Comparison of ENCODE assay signal across 7 mouse cellular contexts in genomic region chr14:119012607-119013431, GRCm38 (mm10).
DNase-seq lines count a peak whose midpoint lies in the region; ATAC-seq lines count a peak whose summit lies in the region.

No protein-coding gene starts in this region.

- H3K36me3 ChIP-seq in forebrain, embryonic 12.5 days (replicated peaks): peaks cover 20% of the 10 kb centered on the region; the same call in 1 of the 2 replicates
- peaks cover 7% of the 10 kb centered on the region for H3K36me3 ChIP-seq in hindbrain, embryonic 16.5 days (ENCODE audit: control insufficient read depth, insufficient read depth, low read length)
- peaks cover 18% of the 10 kb centered on the region for H3K36me3 ChIP-seq in midbrain, embryonic 13.5 days
- H3K36me3 ChIP-seq in stomach, embryonic 16.5 days (ENCODE audit: control insufficient read depth, insufficient read depth, low read length): no peaks in the 10 kb centered on the region

- 64% methylated on average over 23 of the region's 23 CpGs for WGBS in forebrain, embryonic 12.5 days
- whole genome bisulfite sequencing in hindbrain, embryonic 16.5 days: 50% methylated on average over 23 of the region's 23 CpGs
- WGBS in midbrain, embryonic 13.5 days: 56% methylated on average over 23 of the region's 23 CpGs
- WGBS in stomach, embryonic 16.5 days: 63% methylated on average over 23 of the region's 23 CpGs

- H3K4me1 ChIP-seq in forebrain, embryonic 12.5 days: peaks cover 4% of the 10 kb centered on the region; the same call in 1 of the 2 replicates
- peaks cover 4% of the 10 kb centered on the region for H3K4me1 ChIP-seq in hindbrain, embryonic 16.5 days (ENCODE audit: control insufficient read depth, insufficient read depth, low read depth, low read length)
- H3K4me1 ChIP-seq in midbrain, embryonic 13.5 days (replicated peaks): peaks cover 12% of the 10 kb centered on the region
- no peaks in the 10 kb centered on the region for H3K4me1 ChIP-seq in stomach, embryonic 16.5 days (ENCODE audit: control insufficient read depth, insufficient read depth, low read length)

- H3K27ac ChIP-seq in forebrain, embryonic 12.5 days: peak overlapping the region; percentile 47; the same call in 1 of the 2 replicates
- H3K27ac ChIP-seq in hindbrain, embryonic 16.5 days (ENCODE audit: low read depth, low read length): peak overlapping the region; percentile 9
- peak overlapping the region; percentile 78 for H3K27ac ChIP-seq in midbrain, embryonic 13.5 days
- no peak overlapping the region for H3K27ac ChIP-seq in stomach, embryonic 16.5 days (ENCODE audit: low read length)

- H3K27me3 ChIP-seq in forebrain, embryonic 12.5 days: no peaks in the 10 kb centered on the region
- no peaks in the 10 kb centered on the region for H3K27me3 ChIP-seq in hindbrain, embryonic 16.5 days (replicated peaks; ENCODE audit: control insufficient read depth, insufficient read depth, low read length)
- no peaks in the 10 kb centered on the region for H3K27me3 ChIP-seq in midbrain, embryonic 13.5 days
- H3K27me3 ChIP-seq in stomach, embryonic 16.5 days (ENCODE audit: control insufficient read depth, insufficient read depth, low read length): no peaks in the 10 kb centered on the region

- no peak overlapping the region for H3K9ac ChIP-seq in forebrain, embryonic 12.5 days
- H3K9ac ChIP-seq in hindbrain, embryonic 16.5 days (ENCODE audit: low read depth, low read length): peak overlapping the region; percentile 9
- peak overlapping the region; percentile 24; the same call in 1 of the 2 replicates for H3K9ac ChIP-seq in midbrain, embryonic 13.5 days (replicated peaks)
- no peak overlapping the region for H3K9ac ChIP-seq in stomach, embryonic 16.5 days (ENCODE audit: low read length)

- no peak overlapping the region for H3K4me3 ChIP-seq in forebrain, embryonic 12.5 days (replicated peaks)
- H3K4me3 ChIP-seq in hindbrain, embryonic 16.5 days (ENCODE audit: low read length): peak overlapping the region; percentile 15
- H3K4me3 ChIP-seq in midbrain, embryonic 13.5 days (replicated peaks): peak overlapping the region; percentile 18; the same call in 1 of the 2 replicates
- H3K4me3 ChIP-seq in stomach, embryonic 16.5 days (replicated peaks; ENCODE audit: low read length): no peak overlapping the region

- DNase-seq in ES-CJ7 (ENCODE audit: low read depth, low spot score): peak; percentile 45
- peak; percentile 46 for DNase-seq in brain, embryonic 18.5 days (ENCODE audit: low read depth, low spot score)
- peak; percentile 62 to 71 for DNase-seq in left cerebral cortex, adult 9 months (ENCODE audit: low spot score in 2 of 2)

- peak overlapping the region; percentile 35 for H3K4me2 ChIP-seq in forebrain, embryonic 12.5 days
- peak overlapping the region; percentile 42 for H3K4me2 ChIP-seq in hindbrain, embryonic 16.5 days (ENCODE audit: low read length)
- H3K4me2 ChIP-seq in midbrain, embryonic 13.5 days (replicated peaks): peak overlapping the region; percentile 26
- no peak overlapping the region for H3K4me2 ChIP-seq in stomach, embryonic 16.5 days (ENCODE audit: low read depth, low read length)

- H3K9me3 ChIP-seq in forebrain, embryonic 12.5 days: no peaks in the 10 kb centered on the region
- H3K9me3 ChIP-seq in hindbrain, embryonic 16.5 days (ENCODE audit: control insufficient read depth, low read length): no peaks in the 10 kb centered on the region
- H3K9me3 ChIP-seq in midbrain, embryonic 13.5 days: no peaks in the 10 kb centered on the region
- no peaks in the 10 kb centered on the region for H3K9me3 ChIP-seq in stomach, embryonic 16.5 days (replicated peaks; ENCODE audit: control insufficient read depth, low read length)

- peak; percentile 88 for ATAC-seq in forebrain, embryonic 12.5 days (ENCODE audit: low FRiP score)
- ATAC-seq in hindbrain, embryonic 16.5 days: peak; percentile 91
- ATAC-seq in midbrain, embryonic 13.5 days: peak; percentile 91
- peak; percentile 50; the same call in 1 of the 2 replicates for ATAC-seq in stomach, embryonic 16.5 days (ENCODE audit: insufficient read depth, low FRiP score)

Comparison
In these comparisons a context has a peak if more than half of its experiments do, and no peak if none do; other contexts are left out.
1. H3K4me3 ChIP-seq: peak in hindbrain, embryonic 16.5 days (single experiment) and midbrain, embryonic 13.5 days (single experiment); none in forebrain, embryonic 12.5 days (single experiment) and stomach, embryonic 16.5 days (single experiment).
2. H3K9ac ChIP-seq: peak in hindbrain, embryonic 16.5 days (single experiment) and midbrain, embryonic 13.5 days (single experiment); none in forebrain, embryonic 12.5 days (single experiment) and stomach, embryonic 16.5 days (single experiment).
3. Peak in every context shown above with its lines, with median percentiles within 50 percentile points of each other: DNase-seq and ATAC-seq.